Mouse (Mus musculus) right cerebral cortex, adult 18-20 months (tissue): ENCODE results near the gene Ush1c.

Experiments
- DNase-seq: peaks from one replicate; pipeline ENCODE4 v3.0.0; 2022; ENCODE audit warnings: mixed read lengths

Gene Ush1c

GRCm38 (mm10) chr7:46238346-46238745, at the start of gene Ush1c:
Gene Ush1c (minus strand): TSS chr7:46238503.
- no peak for DNase-seq

- no peak for DNase-seq
Observed at GRCm38 (mm10) chr7:46287051-46287450, 48.7 kb upstream of the Ush1c start.

GRCm38 (mm10) chr7:46286391-46286790, 48.1 kb upstream of the Ush1c start:
- DNase-seq, result no peak

- no peak for DNase-seq
Observed at GRCm38 (mm10) chr7:46285161-46285839, 47.0 kb upstream of the Ush1c start.

- DNase-seq, result no peak
Observed at GRCm38 (mm10) chr7:46283681-46284080, 45.4 kb upstream of the Ush1c start.

- DNase-seq, result no peak
Observed at GRCm38 (mm10) chr7:46282276-46282675, 44.0 kb upstream of the Ush1c start.

- no peak for DNase-seq
Observed at GRCm38 (mm10) chr7:46280896-46281295, 42.6 kb upstream of the Ush1c start.

GRCm38 (mm10) chr7:46279946-46280345, 41.6 kb upstream of the Ush1c start:
- peak; percentile 59 for DNase-seq

- DNase-seq, result no peak
Observed at GRCm38 (mm10) chr7:46276156-46276555, 37.9 kb upstream of the Ush1c start.

- DNase-seq, result no peak
Observed at GRCm38 (mm10) chr7:46251841-46252240, 13.5 kb upstream of the Ush1c start.

- DNase-seq, result no peak
Observed at GRCm38 (mm10) chr7:46247606-46248005, 9.3 kb upstream of the Ush1c start.

GRCm38 (mm10) chr7:46246876-46247275, 8.6 kb upstream of the Ush1c start:
- DNase-seq, result no peak

GRCm38 (mm10) chr7:46240696-46241095, 2.4 kb upstream of the Ush1c start, which contains the start of gene Otog:
Gene Otog (plus strand): TSS chr7:46240987.
- DNase-seq, result no peak

- DNase-seq, result no peak
Observed at GRCm38 (mm10) chr7:46240091-46240490, 1.8 kb upstream of the Ush1c start.

- DNase-seq, result no peak
Observed at GRCm38 (mm10) chr7:46237192-46237591, 1.1 kb downstream of the Ush1c start.

- DNase-seq, result no peak
Observed at GRCm38 (mm10) chr7:46236363-46236762, 1.9 kb downstream of the Ush1c start.

GRCm38 (mm10) chr7:46235948-46236347, 2.4 kb downstream of the Ush1c start:
- DNase-seq, result no peak

GRCm38 (mm10) chr7:46226936-46227335, 11.4 kb downstream of the Ush1c start:
- DNase-seq, result no peak

- DNase-seq, result peak; percentile 17
Observed at GRCm38 (mm10) chr7:46226253-46226652, 12.1 kb downstream of the Ush1c start.

- DNase-seq, result no peak
Observed at GRCm38 (mm10) chr7:46220591-46221129, 17.6 kb downstream of the Ush1c start.

GRCm38 (mm10) chr7:46218415-46218814, 19.9 kb downstream of the Ush1c start:
- DNase-seq, result no peak

GRCm38 (mm10) chr7:46216481-46216880, 21.8 kb downstream of the Ush1c start:
- DNase-seq, result no peak

- no peak for DNase-seq
Observed at GRCm38 (mm10) chr7:46210276-46210675, 28.0 kb downstream of the Ush1c start.

- DNase-seq, result no peak
Observed at GRCm38 (mm10) chr7:46208131-46208530, 30.2 kb downstream of the Ush1c start.

GRCm38 (mm10) chr7:46204775-46205174, 33.5 kb downstream of the Ush1c start:
- no peak for DNase-seq
